Mouse (Mus musculus) naive thymus-derived CD4-positive, alpha-beta T cell, adult 2 months (primary cell): ENCODE data around the gene Gatad2a.

Experiments
- DNase-seq: peaks from one replicate; pipeline ENCODE4 v3.0.0-alpha.2; 2011; ENCODE audit warnings: low read depth

The Gatad2a gene

DNA sequence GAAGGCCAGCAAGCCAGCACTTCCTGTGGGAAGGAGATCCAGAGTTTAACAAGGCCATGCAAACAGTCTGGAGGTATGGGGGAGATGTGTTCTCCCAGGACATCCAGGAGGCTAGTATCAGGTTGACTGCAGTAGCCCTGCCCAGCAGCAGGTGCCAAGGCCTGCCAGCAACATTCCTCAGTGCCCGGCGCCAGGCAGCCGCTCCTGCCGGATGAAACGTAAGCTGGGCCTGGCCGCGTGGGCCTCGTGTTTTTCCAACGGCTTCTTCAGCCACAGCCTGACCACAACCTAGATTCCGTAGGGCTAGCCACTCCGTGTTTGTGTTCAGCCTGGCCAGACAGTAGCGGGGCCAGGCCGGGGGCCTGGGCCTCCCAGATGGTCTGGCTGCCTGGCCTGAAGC lies 121.5 kb downstream of the Gatad2a start:
- no peak for DNase-seq

DNA sequence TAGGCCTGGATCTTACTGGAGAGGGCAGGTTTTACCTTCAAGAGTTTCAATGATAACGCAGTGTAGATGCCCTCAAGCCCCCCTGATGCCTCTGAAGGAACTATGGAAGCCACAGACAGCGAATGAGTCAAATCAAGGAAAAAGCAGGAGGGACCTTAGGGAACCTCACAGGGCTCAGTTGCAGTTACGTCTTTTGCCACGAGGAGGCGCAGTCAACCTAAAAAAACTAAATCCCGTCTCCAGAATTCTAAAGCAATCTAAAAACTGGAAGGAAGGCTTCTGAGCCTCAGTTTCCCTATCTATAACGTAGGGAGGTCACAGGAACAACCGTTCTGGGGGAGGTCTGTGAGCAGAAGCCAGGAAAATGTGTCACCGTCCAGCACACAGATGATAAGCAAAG lies 122.0 kb downstream of the Gatad2a start:
- peak; percentile 75 for DNase-seq

DNA sequence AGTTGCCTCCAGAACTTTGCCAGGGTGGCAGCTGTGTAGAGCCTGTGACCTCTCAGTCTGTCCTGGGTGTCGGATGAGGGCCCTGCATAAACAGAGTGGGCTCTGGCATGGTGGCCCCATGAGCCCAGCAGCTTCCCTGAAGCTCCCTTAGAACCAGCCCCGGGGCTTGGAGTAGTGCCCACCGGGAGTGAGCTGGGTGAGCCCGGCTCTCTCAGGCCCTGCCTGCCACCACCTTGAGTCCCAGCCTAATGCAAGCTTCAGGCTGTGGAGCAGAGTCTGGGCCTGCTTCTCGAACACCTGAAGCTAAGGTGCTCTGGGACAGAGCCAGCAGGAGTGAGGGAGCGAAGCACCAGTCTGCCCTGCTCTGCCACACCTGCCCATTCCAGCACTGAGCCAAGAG lies 125.3 kb downstream of the Gatad2a start:
- no peak for DNase-seq

DNA sequence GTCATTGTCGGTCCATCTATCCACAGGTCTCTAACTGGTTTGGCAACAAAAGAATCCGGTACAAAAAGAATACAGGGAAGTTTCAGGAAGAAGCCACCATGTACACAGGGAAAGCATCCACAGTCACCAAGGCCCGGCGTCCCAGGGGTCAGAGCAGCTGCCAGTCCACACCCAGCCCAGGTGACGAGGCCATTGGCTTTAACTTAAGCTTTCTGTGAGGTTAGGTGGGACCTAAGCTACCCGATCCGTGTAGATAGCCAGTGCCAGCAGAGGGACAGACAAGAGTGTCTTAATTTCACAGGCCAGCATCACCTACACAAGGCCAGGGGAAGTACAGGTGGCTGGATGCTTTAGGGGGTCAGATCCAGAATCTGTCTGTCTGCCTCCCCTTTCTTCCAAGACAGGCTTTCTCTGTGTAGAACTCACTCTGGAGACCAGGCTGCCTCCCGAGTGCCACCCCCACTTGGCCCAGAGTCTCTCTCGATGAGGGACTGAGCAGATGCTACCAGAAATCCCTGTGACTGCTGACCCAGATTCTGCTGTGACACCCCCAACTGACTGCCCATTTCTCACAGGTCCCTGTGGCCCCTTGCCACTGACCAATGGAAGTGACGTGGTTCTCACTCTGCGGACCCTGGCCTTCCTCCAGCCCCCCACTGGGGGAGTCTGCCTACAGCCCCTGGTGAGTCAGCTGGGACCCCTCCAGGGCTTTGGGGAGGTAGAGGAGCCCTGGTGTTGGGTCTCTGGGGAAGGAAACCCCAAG lies 126.0 kb downstream of the Gatad2a start:
- no peak for DNase-seq

DNA sequence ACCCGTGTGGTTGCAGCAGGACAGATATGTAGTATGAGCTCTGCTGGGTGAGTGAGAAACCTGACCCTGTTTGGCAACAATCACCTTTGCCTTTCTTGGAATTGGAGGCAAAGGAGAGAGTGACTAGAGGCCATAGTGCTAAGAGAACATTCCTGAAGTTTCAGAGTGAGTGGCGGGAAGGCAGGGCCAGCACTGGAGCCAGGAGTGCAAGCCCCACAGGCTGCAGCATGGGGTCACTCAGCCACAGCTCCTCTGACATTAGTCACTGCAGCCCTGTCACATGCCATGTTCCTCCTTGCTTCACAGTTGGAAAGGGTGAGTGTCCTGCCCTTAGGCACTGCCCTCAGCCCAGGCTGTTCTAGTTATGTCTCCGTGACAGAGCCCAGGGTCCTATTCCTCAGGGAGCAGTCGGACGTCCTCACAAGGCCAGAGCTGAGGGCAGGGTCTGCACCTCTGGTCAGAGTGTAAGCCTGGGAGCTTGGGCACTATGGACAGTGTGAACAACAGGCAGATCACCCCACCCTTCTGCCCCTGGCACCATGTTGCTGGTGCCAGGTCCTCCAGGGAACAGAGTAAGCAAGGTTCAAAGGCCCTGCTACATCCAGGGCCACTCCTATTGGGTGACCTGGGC lies 128.4 kb downstream of the Gatad2a start:
- DNase-seq = no peak

DNA sequence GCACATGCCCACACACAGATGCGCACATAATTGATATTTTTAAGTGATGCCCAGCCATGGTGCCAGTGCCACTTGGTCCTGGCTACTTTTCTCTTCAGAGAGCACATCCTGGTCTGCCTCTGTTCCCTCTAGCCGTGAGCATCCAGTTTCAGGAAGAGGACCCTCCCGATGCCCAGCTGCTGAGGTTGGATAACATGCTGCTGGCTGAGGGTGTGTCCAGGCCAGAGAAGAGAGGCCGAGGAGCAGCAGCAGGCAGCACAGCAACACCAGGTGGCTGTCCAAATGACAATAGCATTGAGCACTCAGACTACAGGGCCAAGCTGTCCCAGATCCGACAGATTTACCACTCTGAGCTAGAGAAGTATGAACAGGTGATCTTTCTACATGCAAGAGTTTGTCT lies 132.0 kb downstream of the Gatad2a start:
- no peak for DNase-seq

DNA sequence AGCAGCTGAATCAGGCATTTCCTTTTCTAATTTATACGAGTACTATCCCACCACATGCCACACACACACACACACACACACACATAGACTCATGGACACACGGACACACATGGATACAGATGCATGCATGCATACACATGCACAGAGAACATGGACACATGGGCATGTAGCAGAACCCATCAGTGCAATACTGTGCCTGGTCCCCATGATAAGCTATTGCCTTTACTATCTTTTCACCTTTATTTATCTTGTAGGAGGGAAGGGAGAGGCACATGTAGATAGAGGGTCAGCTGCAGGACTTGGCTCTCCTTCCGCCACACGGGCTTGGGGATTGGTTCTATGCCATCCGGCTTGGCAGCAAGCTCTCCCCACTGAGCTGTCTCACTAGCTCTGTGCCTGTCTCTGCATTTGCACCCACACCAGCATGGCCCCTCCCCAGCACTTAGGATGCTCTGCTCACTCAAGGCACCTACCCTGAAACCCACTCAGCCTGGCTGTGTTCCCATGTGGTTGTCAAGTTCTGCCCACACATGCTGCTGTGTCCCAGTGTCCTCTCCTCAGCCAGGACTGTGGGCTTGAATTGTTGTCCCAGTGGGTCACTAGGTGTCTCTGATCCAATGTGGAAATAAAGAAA lies 132.7 kb downstream of the Gatad2a start:
- DNase-seq = no peak

DNA sequence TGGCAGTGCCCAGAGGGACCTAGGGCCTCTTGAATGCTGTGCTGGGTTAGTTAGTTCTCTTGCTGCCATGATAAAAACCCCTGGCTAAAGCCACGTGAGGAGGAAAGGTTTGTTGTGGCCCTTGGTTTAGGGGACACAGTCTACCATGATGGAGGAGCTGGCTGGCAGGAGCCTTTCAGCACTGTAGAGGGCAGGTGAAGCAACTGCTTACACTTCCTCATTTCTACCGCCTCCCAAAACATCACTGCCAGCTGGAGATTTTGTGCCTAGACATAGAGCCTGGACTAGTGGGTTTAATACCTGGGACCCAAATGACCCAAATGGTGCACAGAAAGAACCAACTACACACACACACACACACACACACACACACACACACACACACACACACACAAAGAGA lies 134.9 kb downstream of the Gatad2a start:
- no peak for DNase-seq

DNA sequence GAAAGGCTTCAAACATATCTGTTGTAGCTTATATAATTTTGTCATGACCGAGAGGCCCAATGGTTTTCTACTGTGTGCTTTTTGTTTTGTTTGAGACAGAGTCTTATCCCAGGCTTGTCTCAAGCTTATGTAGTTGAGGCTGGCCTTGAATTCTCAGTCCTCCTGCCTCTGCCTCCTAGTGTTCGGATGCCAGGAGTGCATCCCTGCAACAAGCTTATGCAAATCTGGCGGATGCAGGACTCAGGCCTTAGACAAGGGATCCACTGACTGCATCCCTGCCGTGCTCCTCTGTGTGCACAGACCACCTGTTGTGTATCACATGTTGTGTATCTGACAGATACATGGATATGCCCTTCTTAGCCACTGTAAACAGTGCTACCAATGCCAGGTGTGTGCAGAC lies 135.4 kb downstream of the Gatad2a start:
- DNase-seq = no peak
